Mouse (Mus musculus) heart, adult 2 months (tissue): ENCODE results near the gene Cc2d2a.

Source experiments
- CTCF ChIP-seq: fragments of 200-600 bp; IDR thresholded peaks from 2 replicates; pipeline ENCODE4 v1.8.1; 2022; ENCODE audit warnings: antibody characterized with exemption, mild to moderate bottlenecking, moderate library complexity
- EP300 ChIP-seq: fragments of 200-500 bp; IDR thresholded peaks from 2 replicates; pipeline ENCODE4 v1.6.1; 2011; ENCODE audit warnings: low read depth, low read length, control low read depth; ENCODE audit not compliant: insufficient read depth
- POLR2A ChIP-seq: fragments of 200-500 bp; IDR thresholded peaks from 2 replicates; pipeline ENCODE4 v1.6.1; 2011; ENCODE audit warnings: mild to moderate bottlenecking, low read depth, low read length, control low read depth; ENCODE audit not compliant: insufficient read depth

- no peak for TF ChIP-seq CTCF
- TF ChIP-seq EP300 = no peak
- TF ChIP-seq POLR2A = no peak
Observed at GRCm38 (mm10) chr5:43776407-43776806, 114.3 kb downstream of the Cc2d2a start.
